Mouse (Mus musculus) limb, embryonic 15.5 days (tissue): ENCODE data around the gene Camkk1. TPM values are rescaled to one million over a fixed set of nuclear protein-coding genes. Genes with fewer than 3 reads are reported as not detected.

Experiments used
- polyA plus RNA-seq: library from polyadenylated mRNA; unstranded; fragments of >200 nt; fragmentation: Nextera tagmentation; extraction: Ambion mirVana; gene quantifications from 2 replicates; pipeline ENCODE4 v1.2.1, GENCODE M21; 2015

Gene Camkk1
- polyA plus RNA-seq, 1 experiment from 2014 or later, result 12.0 TPM

Other genes starting within 250 kb of the Camkk1 start
- gene Cyb5d2, start 222.9 kb upstream of the Camkk1 start, polyA plus RNA-seq, result 7.6 and 8.2 TPM in 2 replicates
- 8.6 and 9.2 TPM in 2 replicates for gene Zzef1, start 222.8 kb upstream of the Camkk1 start, polyA plus RNA-seq
- gene Atp2a3, start 57.8 kb upstream of the Camkk1 start, polyA plus RNA-seq, result 2.5 and 2.6 TPM in 2 replicates
- 3.5 and 4.2 TPM in 2 replicates for gene P2rx1, start 19.9 kb upstream of the Camkk1 start, polyA plus RNA-seq
- 10.5 and 11.3 TPM in 2 replicates for gene Ncbp3, start 28.8 kb downstream of the Camkk1 start, polyA plus RNA-seq
- gene Itgae, start 71.6 kb downstream of the Camkk1 start, polyA plus RNA-seq, result 0.20 and 0.24 TPM in 2 replicates
- gene Haspin, start 119.3 kb downstream of the Camkk1 start, polyA plus RNA-seq, result 10.8 and 11.0 TPM in 2 replicates
- 1.2 and 2.0 TPM in 2 replicates for gene P2rx5, start 141.4 kb downstream of the Camkk1 start, polyA plus RNA-seq
- 91.9 and 95.4 TPM in 2 replicates for gene Emc6, start 158.0 kb downstream of the Camkk1 start, polyA plus RNA-seq
- 217 and 224 TPM in 2 replicates for gene Tax1bp3, start 158.1 kb downstream of the Camkk1 start, polyA plus RNA-seq
- 22.0 and 24.6 TPM in 2 replicates for gene Ctns, start 180.0 kb downstream of the Camkk1 start, polyA plus RNA-seq
- 2.8 and 3.0 TPM in 2 replicates for gene Shpk, start 180.5 kb downstream of the Camkk1 start, polyA plus RNA-seq
- gene Trpv1, start 215.3 kb downstream of the Camkk1 start, polyA plus RNA-seq, result 0.09 and 0.13 TPM in 2 replicates
- gene Trpv3, start 248.4 kb downstream of the Camkk1 start, polyA plus RNA-seq, result 0.88 and 0.92 TPM in 2 replicates